Mouse (Mus musculus) liver, embryonic 15.5 days (tissue): ENCODE results near the gene Vps8. TPM values are rescaled to one million over a fixed set of nuclear protein-coding genes. Genes with fewer than 3 reads are reported as not detected.

ENCODE experiments used
- ATAC-seq: fragments of 200-750 bp; cut with Nextera tagmentation; 2 replicates; pipeline ENCODE4 v1.8.0; 2017; ENCODE audit warnings: moderate number of reproducible peaks, mild to moderate bottlenecking, moderate library complexity; ENCODE audit not compliant: insufficient read depth
- H3K27ac ChIP-seq: fragments of 300-500 bp; sonication (generic); replicated peaks from 2 replicates; pipeline ENCODE4 v1.5.1; 2015; ENCODE audit warnings: mild to moderate bottlenecking, inconsistent platforms
- H3K27me3 ChIP-seq: fragments of 300-500 bp; sonication (generic); 2 replicates; pipeline ENCODE4 v1.6.1; 2015; ENCODE audit warnings: mild to moderate bottlenecking, inconsistent platforms
- H3K36me3 ChIP-seq: fragments of 300-500 bp; sonication (generic); replicated peaks from 2 replicates; pipeline ENCODE4 v1.6.1; 2015; ENCODE audit warnings: moderate library complexity, mild to moderate bottlenecking, inconsistent platforms
- H3K4me1 ChIP-seq: fragments of 300-500 bp; sonication (generic); replicated peaks from 2 replicates; pipeline ENCODE4 v1.6.1; 2015; ENCODE audit warnings: inconsistent platforms
- H3K4me2 ChIP-seq: fragments of 300-500 bp; sonication (generic); 2 replicates; pipeline ENCODE4 v1.6.1; 2015; ENCODE audit warnings: moderate library complexity, mild to moderate bottlenecking, inconsistent platforms
- H3K4me3 ChIP-seq: fragments of 300-500 bp; sonication (generic); replicated peaks from 2 replicates; pipeline ENCODE4 v1.5.1; 2015; ENCODE audit warnings: mild to moderate bottlenecking, inconsistent platforms
- H3K9ac ChIP-seq: fragments of 300-500 bp; sonication (generic); 2 replicates; pipeline ENCODE4 v1.6.1; 2015; ENCODE audit warnings: moderate library complexity, mild to moderate bottlenecking, inconsistent platforms
- H3K9me3 ChIP-seq: fragments of 300-500 bp; sonication (generic); replicated peaks from 2 replicates; pipeline ENCODE4 v1.6.1; 2016; ENCODE audit warnings: inconsistent platforms
- WGBS: fragments of 180-500 bp; shearing (Covaris S2); methylation state at CpG from one replicate; pipeline ENCODE4 v1.1.7; 2015; ENCODE audit warnings: mixed read lengths; ENCODE audit not compliant: insufficient replicate concordance; 5-methylcytosine and 5-hydroxymethylcytosine counted together
- polyA plus RNA-seq: library from polyadenylated mRNA; unstranded; fragments of >200 nt; fragmentation: Nextera tagmentation; extraction: Ambion mirVana; gene quantifications from 2 replicates; pipeline ENCODE4 v1.2.1, GENCODE M21; 2015

Gene Vps8
- polyA plus RNA-seq, 1 experiment from 2014 or later: 6.3 TPM

DNA sequence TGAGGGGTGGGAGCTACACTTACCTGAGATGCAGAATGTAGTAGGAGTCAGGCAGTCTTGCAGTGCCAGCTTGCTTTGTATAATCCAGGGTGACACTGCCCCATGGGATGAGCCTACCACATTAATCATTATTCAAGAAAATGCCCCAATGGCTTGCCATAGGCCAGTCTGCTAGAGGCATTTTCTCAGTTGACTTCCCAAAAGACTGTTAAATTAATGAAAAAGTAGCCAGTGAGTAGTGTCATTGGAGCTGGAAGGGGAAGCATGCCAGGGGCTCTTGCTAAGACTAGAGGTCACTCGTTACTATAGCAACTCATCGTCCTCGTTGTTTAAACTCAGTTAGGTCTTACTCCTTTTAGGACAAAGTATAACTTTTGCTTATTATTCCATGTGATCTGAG lies 130.6 kb downstream of the Vps8 start:
- Histone ChIP-seq H3K27ac (no peak overlapping the region), H3K4me2 (no peak overlapping the region), H3K36me3 (no peaks in the 10 kb centered on the region), H3K9ac (no peak overlapping the region), H3K4me1 (no peaks in the 10 kb centered on the region), H3K9me3 (no peaks in the 10 kb centered on the region), H3K4me3 (no peak overlapping the region), H3K27me3 (no peaks in the 10 kb centered on the region)
- no peak for ATAC-seq
- 82% methylated on average over 3 of the region's 3 CpGs for WGBS

DNA sequence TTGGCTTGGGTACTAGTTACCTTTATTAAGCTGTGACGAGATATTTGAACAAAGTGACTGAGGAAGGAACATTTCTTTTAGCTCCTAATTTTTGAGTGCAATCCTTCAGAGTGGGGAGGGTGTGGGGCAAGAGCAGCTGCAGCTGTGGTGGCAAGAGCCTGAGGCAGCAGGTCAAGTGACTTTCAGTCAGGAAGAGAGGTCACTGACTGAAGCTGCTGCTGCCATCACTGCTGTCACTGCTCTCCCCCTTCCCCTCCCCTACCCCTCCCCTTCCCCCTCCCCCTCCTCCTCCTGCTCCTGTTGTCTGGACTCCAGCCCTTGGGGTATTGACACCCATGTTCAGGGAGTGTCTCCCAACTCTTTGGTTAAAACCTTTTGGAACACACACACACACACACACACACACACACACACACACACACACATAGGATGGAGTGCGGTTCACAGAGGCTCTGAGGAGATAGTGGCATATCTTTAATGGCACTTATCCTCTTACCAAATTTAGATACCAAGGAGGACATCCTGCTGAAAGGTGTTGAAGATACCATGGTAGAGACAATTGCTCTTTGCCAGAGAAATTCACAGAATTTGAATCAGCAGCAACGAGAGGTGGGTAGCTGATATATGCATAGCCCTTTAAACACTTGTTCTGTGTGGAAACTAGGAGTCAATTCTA lies 139.8 kb downstream of the Vps8 start:
- Histone ChIP-seq H3K27ac (no peak overlapping the region), H3K9me3 (no peaks in the 10 kb centered on the region), H3K4me1 (no peaks in the 10 kb centered on the region), H3K4me3 (no peak overlapping the region), H3K9ac (no peak overlapping the region), H3K36me3 (no peaks in the 10 kb centered on the region), H3K27me3 (no peaks in the 10 kb centered on the region), H3K4me2 (no peak overlapping the region)
- 38% methylated on average over 3 of the region's 3 CpGs for WGBS
- ATAC-seq: 0 out of 2 replicates have a peak, but pooled peaks have one; percentile 22

DNA sequence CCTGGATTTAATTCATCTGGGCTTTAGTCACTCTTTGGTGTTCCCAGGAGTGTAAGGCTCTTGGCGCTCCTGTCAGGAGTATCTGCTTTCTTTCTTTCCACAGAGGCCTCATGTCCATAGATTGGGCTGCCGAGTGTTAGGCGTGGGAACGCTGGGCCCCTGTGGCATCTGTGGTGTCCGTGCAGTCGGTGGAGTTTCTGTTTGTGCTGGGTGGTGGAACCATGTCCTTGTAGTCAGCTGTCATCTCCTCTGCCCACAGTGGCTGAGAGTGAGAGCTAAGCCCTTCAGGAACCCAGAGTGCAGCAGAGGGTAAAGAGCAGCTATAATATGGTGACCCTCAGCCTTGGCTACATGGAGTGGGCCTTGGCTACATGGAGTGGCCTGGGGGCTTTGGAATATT lies 140.4 kb downstream of the Vps8 start:
- Histone ChIP-seq H3K9me3 (no peaks in the 10 kb centered on the region), H3K4me3 (no peak overlapping the region), H3K27ac (no peak overlapping the region), H3K36me3 (no peaks in the 10 kb centered on the region), H3K9ac (no peak overlapping the region), H3K27me3 (no peaks in the 10 kb centered on the region), H3K4me2 (no peak overlapping the region), H3K4me1 (no peaks in the 10 kb centered on the region)
- no peak for ATAC-seq
- WGBS: 71% methylated on average over 6 of the region's 6 CpGs

DNA sequence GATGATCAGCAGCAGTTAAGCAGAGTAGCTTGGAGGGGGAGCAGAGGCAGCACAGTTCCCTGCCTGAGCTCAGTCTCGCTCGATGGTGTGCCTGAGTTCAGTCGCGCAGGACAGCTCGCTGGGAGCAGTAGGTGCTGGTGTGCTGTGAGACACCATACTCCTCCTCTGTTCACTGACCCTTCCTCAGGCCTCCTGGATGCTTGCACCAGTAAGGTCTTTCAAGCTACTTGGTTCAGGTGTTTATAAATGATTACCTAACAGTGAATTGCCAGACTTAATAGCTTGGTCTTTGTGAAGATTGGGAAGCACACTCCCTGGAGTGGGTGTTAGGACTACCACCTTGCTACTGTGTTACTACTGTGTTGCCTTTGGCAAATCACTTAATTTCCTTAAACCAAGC lies 144.2 kb downstream of the Vps8 start:
- no peaks in the 10 kb centered on the region for H3K36me3 ChIP-seq
- H3K9ac ChIP-seq: no peak overlapping the region
- no peak overlapping the region for H3K4me2 ChIP-seq
- 75% methylated on average over 5 of the region's 5 CpGs for WGBS
- no peak overlapping the region for H3K27ac ChIP-seq
- H3K9me3 ChIP-seq: no peaks in the 10 kb centered on the region
- ATAC-seq: no peak
- no peak overlapping the region for H3K4me3 ChIP-seq
- no peaks in the 10 kb centered on the region for H3K4me1 ChIP-seq
- no peaks in the 10 kb centered on the region for H3K27me3 ChIP-seq

DNA sequence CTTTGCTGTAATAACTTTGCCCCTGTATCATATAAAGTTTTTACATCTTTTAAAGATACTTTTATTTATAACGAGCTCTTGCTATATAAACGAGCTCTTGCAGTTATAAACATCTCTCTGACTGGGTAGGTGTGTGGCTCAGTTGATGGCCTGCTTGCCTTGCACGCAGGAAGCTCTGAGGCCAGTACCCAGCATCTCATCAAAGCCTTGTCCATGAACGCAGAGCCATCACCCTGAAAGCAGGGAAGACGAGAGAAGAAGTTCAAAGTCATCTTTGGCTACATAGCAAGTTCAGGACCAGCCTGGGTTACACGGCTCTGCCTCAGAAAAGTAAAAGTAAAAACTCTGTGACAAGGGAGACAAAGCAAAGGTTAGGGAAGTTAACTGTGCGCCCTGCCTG lies 147.0 kb downstream of the Vps8 start:
- Histone ChIP-seq H3K9ac (no peak overlapping the region), H3K27me3 (no peaks in the 10 kb centered on the region), H3K4me1 (no peaks in the 10 kb centered on the region), H3K27ac (no peak overlapping the region), H3K9me3 (no peaks in the 10 kb centered on the region), H3K4me3 (no peak overlapping the region), H3K4me2 (no peak overlapping the region), H3K36me3 (no peaks in the 10 kb centered on the region)
- 68% methylated on average over 7 of the region's 7 CpGs for WGBS
- no peak for ATAC-seq

DNA sequence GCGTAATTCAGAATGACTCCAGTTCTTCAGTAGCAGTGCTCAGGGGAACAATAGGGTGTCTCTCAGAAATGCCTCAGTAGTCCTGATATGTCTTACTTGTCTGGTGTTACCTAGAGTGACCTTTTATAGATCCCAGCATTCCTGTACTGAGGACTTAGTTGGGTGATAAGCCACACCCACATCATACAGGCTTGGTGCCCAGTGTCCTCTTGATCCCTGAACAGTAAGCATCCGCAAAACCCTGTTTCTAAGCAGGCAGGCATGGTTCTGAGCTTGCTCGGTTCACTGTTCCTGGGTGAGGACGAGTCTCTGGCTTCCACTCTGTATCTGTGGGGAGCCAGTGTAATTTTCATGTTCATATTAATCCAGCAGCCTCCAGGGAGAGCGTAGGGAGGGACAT lies 147.9 kb downstream of the Vps8 start:
- 77% methylated on average over 5 of the region's 5 CpGs for WGBS
- no peak overlapping the region for H3K4me3 ChIP-seq

DNA sequence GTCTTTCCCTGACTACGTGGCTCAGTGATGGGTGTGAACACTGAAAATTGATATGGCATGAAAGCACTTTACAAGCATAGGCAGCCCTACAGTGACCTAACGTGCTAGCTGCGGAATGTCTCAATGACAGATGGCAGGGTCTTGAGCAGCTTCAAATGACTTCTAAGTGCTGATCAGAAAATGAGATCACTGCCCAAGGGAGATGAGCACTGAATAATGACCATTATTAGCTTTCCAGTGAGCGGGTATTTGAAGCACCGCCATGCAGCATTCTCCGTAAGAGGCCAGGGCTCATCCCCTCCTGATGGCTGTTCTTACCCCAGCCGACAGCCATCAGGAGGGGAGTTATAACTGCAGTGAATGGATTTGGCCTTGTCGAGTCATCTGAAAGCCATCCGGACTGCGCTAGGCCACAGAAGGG lies 153.1 kb downstream of the Vps8 start:
- H3K9ac ChIP-seq: no peak overlapping the region
- H3K27me3 ChIP-seq: no peaks in the 10 kb centered on the region
- ATAC-seq: no peak
- H3K9me3 ChIP-seq: no peaks in the 10 kb centered on the region
- H3K27ac ChIP-seq: no peak overlapping the region
- H3K36me3 ChIP-seq: no peaks in the 10 kb centered on the region
- no peak overlapping the region for H3K4me3 ChIP-seq
- WGBS: 80% methylated on average over 10 of the region's 10 CpGs
- H3K4me1 ChIP-seq: no peaks in the 10 kb centered on the region
- H3K4me2 ChIP-seq: no peak overlapping the region

More for the DNA sequence above, 147.9 kb downstream of the Vps8 start:
- Histone ChIP-seq H3K9me3 (no peaks in the 10 kb centered on the region), H3K4me1 (no peaks in the 10 kb centered on the region), H3K4me2 (no peak overlapping the region), H3K9ac (no peak overlapping the region), H3K27me3 (no peaks in the 10 kb centered on the region), H3K36me3 (no peaks in the 10 kb centered on the region), H3K27ac (no peak overlapping the region)
- ATAC-seq: no peak

DNA sequence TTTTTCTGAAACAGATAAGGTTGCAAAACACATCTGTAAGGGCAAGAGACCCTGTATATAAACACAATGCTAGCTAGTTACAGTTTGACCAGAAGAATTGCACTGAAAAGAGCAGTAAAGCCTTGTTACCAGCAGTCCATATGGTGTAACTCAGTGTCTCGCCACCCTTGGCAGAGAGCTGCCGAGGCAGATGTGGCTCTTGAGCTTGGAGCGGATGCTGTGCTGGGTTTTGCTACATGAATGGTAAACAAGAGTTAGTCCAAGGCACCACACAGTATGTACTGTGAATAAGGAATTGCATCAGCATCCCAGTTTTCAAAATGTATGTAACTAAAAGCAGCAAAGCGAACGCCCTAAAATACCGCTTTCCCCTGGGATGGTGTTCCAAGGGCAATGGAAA lies 166.2 kb downstream of the Vps8 start:
- Histone ChIP-seq H3K4me2 (no peak overlapping the region), H3K27me3 (no peaks in the 10 kb centered on the region), H3K9ac (no peak overlapping the region), H3K36me3 (no peaks in the 10 kb centered on the region), H3K4me3 (no peak overlapping the region), H3K9me3 (no peaks in the 10 kb centered on the region), H3K27ac (no peak overlapping the region), H3K4me1 (no peaks in the 10 kb centered on the region)
- no peak for ATAC-seq
- WGBS: 83% methylated on average over 6 of the region's 6 CpGs

DNA sequence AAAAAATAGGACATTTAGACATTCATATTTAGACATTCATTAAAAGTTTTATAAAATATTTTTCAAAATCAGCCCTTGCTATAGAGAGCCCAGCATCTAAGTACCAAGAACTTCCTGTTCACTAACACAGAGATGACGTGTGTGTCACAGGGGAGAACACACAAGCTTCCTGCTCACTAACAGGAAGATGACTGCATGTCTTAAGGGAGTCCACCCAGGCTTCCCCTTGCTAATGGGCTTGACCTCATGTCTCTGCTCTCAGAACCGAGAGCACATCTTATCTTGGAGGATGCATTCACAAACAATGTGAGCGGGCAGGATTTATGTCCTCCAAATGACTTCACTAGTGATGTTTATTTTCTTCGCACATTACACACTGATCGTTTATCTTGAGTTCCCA lies 167.9 kb downstream of the Vps8 start:
- WGBS: 29% methylated on average over 5 of the region's 5 CpGs
- no peak for ATAC-seq

DNA sequence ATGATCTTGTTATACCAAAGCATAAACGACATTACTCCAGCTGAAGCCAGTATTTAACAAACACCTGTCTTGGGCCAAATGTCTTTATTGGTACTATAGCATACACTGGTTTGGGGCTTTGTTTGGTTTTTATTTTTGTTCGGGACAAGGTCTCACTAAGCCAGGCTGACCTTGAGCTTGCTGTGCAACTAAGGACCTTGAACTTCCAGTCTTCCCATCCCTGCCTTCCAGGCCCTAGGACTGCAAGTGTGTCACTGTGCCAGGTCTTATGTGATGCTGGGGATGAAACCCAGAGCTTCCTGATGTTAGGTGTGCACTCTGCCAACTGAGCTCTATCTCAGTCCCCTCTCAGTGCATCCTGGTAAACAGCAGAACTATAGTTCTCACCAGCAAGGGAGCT lies 168.6 kb downstream of the Vps8 start:
- WGBS: 74% methylated on average over 2 of the region's 2 CpGs
- no peaks in the 10 kb centered on the region for H3K27me3 ChIP-seq
- H3K9me3 ChIP-seq: no peaks in the 10 kb centered on the region
- no peak overlapping the region for H3K27ac ChIP-seq
- H3K9ac ChIP-seq: no peak overlapping the region
- H3K4me1 ChIP-seq: no peaks in the 10 kb centered on the region
- H3K4me3 ChIP-seq: no peak overlapping the region
- ATAC-seq: no peak
- H3K4me2 ChIP-seq: no peak overlapping the region
- no peaks in the 10 kb centered on the region for H3K36me3 ChIP-seq

More for the DNA sequence above, 167.9 kb downstream of the Vps8 start:
- no peaks in the 10 kb centered on the region for H3K27me3 ChIP-seq
- no peaks in the 10 kb centered on the region for H3K9me3 ChIP-seq
- H3K27ac ChIP-seq: no peak overlapping the region
- H3K4me1 ChIP-seq: no peaks in the 10 kb centered on the region
- H3K4me2 ChIP-seq: no peak overlapping the region
- H3K4me3 ChIP-seq: no peak overlapping the region
- no peaks in the 10 kb centered on the region for H3K36me3 ChIP-seq
- no peak overlapping the region for H3K9ac ChIP-seq

DNA sequence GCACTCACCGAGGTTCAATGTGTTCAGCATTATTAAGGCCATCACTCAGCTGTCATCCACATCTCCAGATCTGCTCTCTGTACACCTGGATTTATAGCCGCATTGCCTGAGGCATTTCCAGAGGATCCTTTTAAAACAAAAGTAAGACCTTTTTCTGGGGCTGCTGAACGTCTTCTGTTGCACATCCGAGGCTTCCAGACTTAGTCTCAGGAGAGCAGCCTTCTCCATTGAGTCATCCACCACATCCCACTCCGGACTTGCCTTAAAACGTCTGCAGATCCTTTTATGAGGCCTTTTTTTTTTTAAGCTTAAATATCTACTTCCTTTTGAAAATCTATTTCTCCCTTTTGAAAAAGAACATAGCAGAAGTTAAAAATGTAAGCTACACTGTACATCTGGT lies 172.6 kb downstream of the Vps8 start:
- Histone ChIP-seq H3K9me3 (no peaks in the 10 kb centered on the region), H3K9ac (no peak overlapping the region), H3K4me1 (no peaks in the 10 kb centered on the region), H3K4me2 (no peak overlapping the region), H3K36me3 (no peaks in the 10 kb centered on the region), H3K27me3 (no peaks in the 10 kb centered on the region), H3K4me3 (no peak overlapping the region), H3K27ac (no peak overlapping the region)
- no peak for ATAC-seq
- 61% methylated on average over 6 of the region's 6 CpGs for WGBS

DNA sequence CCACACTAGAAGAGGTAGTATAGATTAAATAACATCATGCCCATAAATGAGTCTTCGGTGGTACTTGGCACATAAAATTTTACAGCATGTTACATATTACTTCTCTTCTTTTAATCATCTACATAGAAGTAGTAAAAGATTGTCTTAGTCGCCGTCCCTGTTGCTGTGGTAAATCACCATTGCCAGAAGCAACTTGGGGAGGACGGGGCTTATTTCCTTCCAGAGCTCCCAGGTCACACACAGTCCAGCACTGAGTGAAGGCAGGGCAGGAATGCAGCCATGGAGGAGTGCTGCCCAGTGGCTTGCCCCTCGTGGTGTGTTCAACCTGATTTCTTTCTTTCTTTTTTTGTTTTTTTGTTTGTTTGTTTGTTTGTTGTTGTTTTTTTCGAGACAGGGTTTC lies 181.4 kb downstream of the Vps8 start:
- 64% methylated on average over 6 of the region's 6 CpGs for WGBS
- Histone ChIP-seq H3K9ac (no peak overlapping the region), H3K36me3 (no peaks in the 10 kb centered on the region), H3K27me3 (no peaks in the 10 kb centered on the region), H3K27ac (no peak overlapping the region), H3K4me2 (no peak overlapping the region), H3K4me3 (no peak overlapping the region), H3K4me1 (no peaks in the 10 kb centered on the region), H3K9me3 (no peaks in the 10 kb centered on the region)
- ATAC-seq: no peak
